50 mouse cellular contexts compared by ENCODE assay signal in genomic region chr7:46983280-46983679, GRCm38 (mm10). TPM values are rescaled to one million over a fixed set of nuclear protein-coding genes. Genes with fewer than 3 reads are reported as not detected.
"Had no signal": no experiment of that assay in that cellular context is flagged by ENCODE, and none has a peak within 500 bp of the region (broad histone marks: within the 10 kb centered on the region; RNA-seq: fewer than 3 reads in every experiment).

Gene Gm9999 (plus strand): TSS chr7:46983580.

- H3K9me3 ChIP-seq: heart, embryonic 10.5 days; heart, embryonic 12.5 days; heart, embryonic 13.5 days; heart, embryonic 15.5 days; hindbrain, embryonic 10.5 days; hindbrain, embryonic 12.5 days; hindbrain, embryonic 13.5 days; hindbrain, embryonic 15.5 days; intestine, embryonic 15.5 days; kidney, embryonic 15.5 days had no signal

- H3K27me3 ChIP-seq: heart, embryonic 12.5 days; heart, embryonic 13.5 days; heart, embryonic 15.5 days; hindbrain, embryonic 12.5 days; hindbrain, embryonic 13.5 days; hindbrain, embryonic 15.5 days; intestine, embryonic 15.5 days; kidney, embryonic 15.5 days had no signal

- H3K9ac ChIP-seq: heart, embryonic 12.5 days; heart, embryonic 13.5 days; heart, embryonic 15.5 days; hindbrain, embryonic 12.5 days; hindbrain, embryonic 13.5 days; hindbrain, embryonic 14.5 days; hindbrain, embryonic 15.5 days; intestine, embryonic 15.5 days; kidney, embryonic 15.5 days had no signal

- H3K27ac ChIP-seq: heart, embryonic 10.5 days; heart, embryonic 13.5 days; heart, embryonic 15.5 days; hindbrain, embryonic 10.5 days; hindbrain, embryonic 12.5 days; hindbrain, embryonic 13.5 days; hindbrain, embryonic 14.5 days; hindbrain, embryonic 15.5 days; hindbrain, postnatal 0 days; intestine, embryonic 15.5 days; kidney, embryonic 15.5 days; kidney, postnatal 0 days; layer of hippocampus, adult 2 months had no signal

- H3K4me1 ChIP-seq: heart, embryonic 10.5 days; heart, embryonic 15.5 days; hindbrain, embryonic 10.5 days; hindbrain, embryonic 12.5 days had no signal

- H3K36me3 ChIP-seq: heart, embryonic 10.5 days; heart, embryonic 12.5 days; heart, embryonic 13.5 days; heart, embryonic 15.5 days; hindbrain, embryonic 10.5 days; hindbrain, embryonic 12.5 days; hindbrain, embryonic 13.5 days; hindbrain, embryonic 15.5 days; intestine, embryonic 15.5 days; kidney, embryonic 15.5 days had no signal

- DNase-seq: heart, postnatal 10 days; heart, postnatal 14 days; heart, postnatal 36 days; heart, postnatal 4 days; kidney, adult 11 months; kidney, adult 18-20 months; kidney, adult 2 months; kidney, adult 8-10 months; kidney, adult 9 months; kidney, postnatal 10 days; kidney, postnatal 14 days; kidney, postnatal 25 days; kidney, postnatal 36 days; kidney, postnatal 4 days; layer of hippocampus, adult 9-11 months; layer of hippocampus, postnatal 36 days had no signal

- H3K4me3 ChIP-seq: heart, embryonic 10.5 days; heart, embryonic 12.5 days; heart, embryonic 13.5 days; heart, embryonic 15.5 days; hindbrain, embryonic 10.5 days; hindbrain, embryonic 12.5 days; hindbrain, embryonic 13.5 days; hindbrain, embryonic 15.5 days; intestine, embryonic 15.5 days; kidney, embryonic 15.5 days; layer of hippocampus, adult 2 months had no signal

RNA-seq across cellular contexts. Expression of gene Gm9999, which starts in this region (rescaled TPM):
- total RNA-seq: heart, postnatal 10 days; heart, postnatal 14 days; heart, postnatal 25 days; heart, postnatal 36 days; heart, postnatal 4 days; hematopoietic stem cell, adult 5-6 weeks; hindbrain, postnatal 0 days; layer of hippocampus, adult 18-20 months; layer of hippocampus, adult 2 months; layer of hippocampus, adult 8-10 months; layer of hippocampus, postnatal 10 days; layer of hippocampus, postnatal 14 days; layer of hippocampus, postnatal 25 days; layer of hippocampus, postnatal 36 days had no signal
- polyA plus RNA-seq: heart, embryonic 10.5 days; heart, embryonic 11.5 days; heart, embryonic 12.5 days; heart, embryonic 13.5 days; heart, embryonic 14.5 days; heart, embryonic 15.5 days; heart, embryonic 16.5 days; heart, postnatal 0 days; hindbrain, embryonic 10.5 days; hindbrain, embryonic 11.5 days; hindbrain, embryonic 12.5 days; hindbrain, embryonic 13.5 days; hindbrain, embryonic 14.5 days; hindbrain, embryonic 15.5 days; hindbrain, embryonic 16.5 days; hindbrain, postnatal 0 days; inflammation-experienced regulatory T-cells, adult 6 months; intestine, embryonic 14.5 days; intestine, embryonic 15.5 days; intestine, embryonic 16.5 days; intestine, postnatal 0 days; kidney, adult 2 months; kidney, embryonic 14.5 days; kidney, embryonic 15.5 days; kidney, embryonic 16.5 days; kidney, postnatal 0 days; large intestine, adult 2 months had no signal
